Mouse (Mus musculus) heart, adult 9 months (tissue): ENCODE results near the gene Klc4.

Experiments
- DNase-seq, 2 experiments: peaks; one replicate each; pipeline ENCODE4 v3.0.0; 2022; ENCODE audit warnings: low spot score in 2 of 2

Klc4 gene

GRCm38 (mm10) chr17:46589635-46590314 is 56.0 kb downstream of the Klc4 start:
- no peak for DNase-seq

- no peak for DNase-seq
Observed at GRCm38 (mm10) chr17:46588913-46589312, 56.9 kb downstream of the Klc4 start.

DNA sequence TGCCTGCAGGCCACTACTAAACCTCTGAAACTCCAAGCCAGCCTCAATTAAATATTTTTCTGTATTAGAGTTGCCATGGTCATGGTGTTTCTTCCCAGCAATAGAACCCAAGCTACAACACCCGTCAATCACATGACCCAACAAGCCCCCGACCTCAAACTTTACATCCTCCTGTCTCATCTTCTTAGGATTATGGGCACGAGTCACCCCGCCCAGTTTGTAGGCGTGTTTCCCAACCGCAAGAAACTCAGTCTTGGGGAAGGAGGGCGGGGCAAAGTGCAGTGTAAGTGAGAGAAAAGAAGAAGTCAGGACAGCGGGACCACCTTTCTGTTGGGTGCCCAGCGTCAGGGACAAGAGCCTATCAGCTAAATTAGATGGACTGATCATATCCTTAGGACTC is 57.6 kb downstream of the Klc4 start:
- DNase-seq: no peak

DNA sequence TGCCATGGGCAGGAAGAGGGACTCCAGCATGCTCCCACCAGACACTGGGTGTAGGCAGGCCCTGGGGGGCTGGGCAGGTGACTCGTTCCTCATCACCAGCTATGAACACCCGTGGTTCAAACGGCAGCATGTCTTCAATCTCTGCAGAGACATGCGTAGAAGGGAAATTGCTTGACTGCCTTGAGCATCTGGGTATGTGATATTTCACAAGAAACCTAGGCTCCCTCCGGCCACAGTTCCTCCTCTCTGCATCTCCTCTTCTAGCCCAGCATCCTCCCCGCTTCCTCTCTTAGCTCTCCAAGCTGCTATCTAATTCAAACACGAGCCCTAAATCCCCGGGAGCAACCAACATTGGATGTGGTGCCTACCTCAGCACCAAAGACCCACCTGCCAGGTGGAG is 59.5 kb downstream of the Klc4 start:
- DNase-seq: no peak
